11 mouse cellular contexts compared by ENCODE assay signal in the genomic region with DNA sequence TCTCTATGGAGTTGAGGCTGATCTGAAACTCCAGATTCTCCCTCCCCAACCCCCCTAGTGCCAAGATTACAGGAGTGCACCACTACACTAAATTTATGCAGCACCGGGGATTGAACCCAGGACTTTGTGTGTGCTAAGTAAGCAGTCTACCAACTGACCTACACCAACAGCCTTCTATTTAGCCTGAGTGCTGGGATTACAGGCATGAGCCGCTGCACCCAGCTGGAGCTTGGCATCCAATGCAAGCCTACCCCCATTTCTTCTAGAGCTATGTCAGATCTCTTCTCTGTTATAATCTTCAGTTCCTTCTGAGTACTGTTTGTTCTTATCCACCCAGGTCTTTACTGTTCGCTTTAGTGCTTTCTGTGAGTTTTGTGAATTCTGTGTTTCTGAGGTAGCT.
DNase-seq lines count a peak whose midpoint lies in the region; TF ChIP-seq lines count a peak whose summit lies in the region.
"Had no signal": no experiment of that assay in that cellular context is flagged by ENCODE, and none has a peak within 500 bp of the region (broad histone marks: within the 10 kb centered on the region; RNA-seq: fewer than 3 reads in every experiment).

No protein-coding gene starts in this region.

- peak overlapping the region; percentile 59 for H3K27ac ChIP-seq in gastrocnemius, adult 2 months
- H3K27ac ChIP-seq in left cerebral cortex, adult 2 months, result peak overlapping the region; percentile 63; the same call in 1 of the 2 replicates
- H3K27ac ChIP-seq in embryonic fibroblast, embryonic 13.5 days (ENCODE audit: insufficient read depth, low read length), result peak overlapping the region; percentile 57
- H3K27ac ChIP-seq in macrophage, result peak overlapping the region; percentile 75
- H3K27ac ChIP-seq: forebrain, embryonic 10.5 days; hindbrain, embryonic 13.5 days; midbrain, embryonic 13.5 days had no signal

- DNase-seq in gastrocnemius, adult 2 months, result no peak
- DNase-seq in gastrocnemius, adult 18-20 months (ENCODE audit: low spot score), result no peak
- DNase-seq in left cerebral cortex, adult 2 months (ENCODE audit: extremely low spot score in 1 of 2, low spot score in 2 of 2), result no peak
- no peak for DNase-seq in left cerebral cortex, postnatal 4 days
- DNase-seq in urinary bladder, postnatal 36 days (ENCODE audit: low spot score in 2 of 2), result no peak
- no peak for DNase-seq in urinary bladder, adult 18-20 months (ENCODE audit: low spot score in 2 of 2)

- no peak overlapping the region for H3K4me3 ChIP-seq in gastrocnemius, adult 2 months
- H3K4me3 ChIP-seq in left cerebral cortex, adult 2 months, result no peak overlapping the region
- H3K4me3 ChIP-seq in embryonic fibroblast, embryonic 13.5 days (ENCODE audit: insufficient read depth, low read length), result no peak overlapping the region
- H3K4me3 ChIP-seq in macrophage (ENCODE audit: inconsistent target), result no peak overlapping the region
- H3K4me3 ChIP-seq: forebrain, embryonic 10.5 days; hindbrain, embryonic 13.5 days; midbrain, embryonic 13.5 days had no signal

- 89% methylated on average over 3 of the region's 3 CpGs for WGBS in macrophage (ENCODE audit: missing documents)

- no peak for TF ChIP-seq POLR2A in embryonic fibroblast, embryonic 13.5 days (IDR thresholded peaks at IDR 0.05; ENCODE audit: low read depth, low read length)

- intact Hi-C loops in gastrocnemius, adult 2 months (cut with DNase I), result no loop called here
- intact Hi-C loops in left cerebral cortex, adult 2 months (cut with DNase I), result no loop called here
- intact Hi-C loops in left cerebral cortex, postnatal 4 days (cut with DNase I), result no loop called here

- no peak for TF ChIP-seq CTCF in gastrocnemius, adult 2 months (IDR thresholded peaks at IDR 0.05)
- no peak for TF ChIP-seq CTCF in left cerebral cortex, adult 2 months (IDR thresholded peaks at IDR 0.05)
- TF ChIP-seq CTCF in embryonic fibroblast, embryonic 13.5 days (IDR thresholded peaks at IDR 0.05; ENCODE audit: borderline replicate concordance, insufficient read depth, low read length), result no peak

- H3K4me1 ChIP-seq in embryonic fibroblast, embryonic 13.5 days (ENCODE audit: control insufficient read depth, insufficient read depth, low read length), result 0 out of 2 replicates have a peak, but pooled peaks cover 4% of the 10 kb centered on the region
- H3K4me1 ChIP-seq: hindbrain, embryonic 13.5 days; midbrain, embryonic 13.5 days had no signal

- H3K36me3 ChIP-seq in macrophage (ENCODE audit: inconsistent target), result no peaks in the 10 kb centered on the region
- H3K36me3 ChIP-seq: forebrain, embryonic 10.5 days; hindbrain, embryonic 13.5 days; midbrain, embryonic 13.5 days had no signal

- no peaks in the 10 kb centered on the region for H3K79me2 ChIP-seq in macrophage (ENCODE audit: inconsistent target)
